Mouse (Mus musculus) myocyte (in vitro differentiated cells): ENCODE data around the gene Prss43. TPM values are rescaled to one million over a fixed set of nuclear protein-coding genes. Genes with fewer than 3 reads are reported as not detected.
"Not testable (repeated sequence)": the region's sequence is repeated elsewhere in the genome, so short reads cannot be mapped to it uniquely, and the experiment has no call there.

Experiments used
- H3K27me3 ChIP-seq: one replicate; pipeline ENCODE4 v1.6.1; 2011; ENCODE audit not compliant: control insufficient read depth, insufficient read depth, insufficient read length
- H3K36me3 ChIP-seq: one replicate; pipeline ENCODE4 v1.6.1; 2011; ENCODE audit not compliant: control insufficient read depth, insufficient read depth
- H3K4me2 ChIP-seq: one replicate; pipeline ENCODE4 v1.6.1; 2011; ENCODE audit warnings: low read depth, control low read depth
- H3K4me3 ChIP-seq: one replicate; pipeline ENCODE4 v1.5.1; 2011; ENCODE audit warnings: mild to moderate bottlenecking, control low read depth, moderate library complexity
- H3K79me2 ChIP-seq: one replicate; pipeline ENCODE4 v1.6.1; 2011; ENCODE audit not compliant: control insufficient read depth, insufficient read depth
- H3ac ChIP-seq: one replicate; pipeline ENCODE4 v1.6.1; 2011; ENCODE audit not compliant: control insufficient read depth, insufficient read length
- CEBPB ChIP-seq: IDR thresholded peaks from 2 replicates; pipeline ENCODE4 v1.6.1; 2011; ENCODE audit warnings: mild to moderate bottlenecking, moderate library complexity; ENCODE audit not compliant: poor library complexity, insufficient read depth, severe bottlenecking
- E2F4 ChIP-seq: IDR thresholded peaks from one replicate; pipeline ENCODE4 v1.6.1; 2011; ENCODE audit warnings: mild to moderate bottlenecking, control low read depth, moderate library complexity; ENCODE audit not compliant: insufficient read depth
- MAX ChIP-seq: IDR thresholded peaks from one replicate; pipeline ENCODE4 v1.6.1; 2011; ENCODE audit warnings: low read depth, mild to moderate bottlenecking, control low read depth
- MYOD1 ChIP-seq, 3 experiments: IDR thresholded peaks; one replicate each; pipeline ENCODE4 v1.6.1; 2011; ENCODE audit warnings: control low read depth in 2 of 3, low read depth in 2 of 3, mild to moderate bottlenecking in 2 of 3, moderate library complexity in 1 of 3; ENCODE audit not compliant: insufficient read length in 2 of 3, control insufficient read depth in 1 of 3
- MYOG ChIP-seq, 3 experiments: IDR thresholded peaks; one replicate each; pipeline ENCODE4 v1.6.1; 2011; ENCODE audit warnings: control low read depth in 2 of 3, low read depth in 2 of 3, mild to moderate bottlenecking in 2 of 3; ENCODE audit not compliant: insufficient read length in 2 of 3, control insufficient read depth in 1 of 3, insufficient read depth in 1 of 3
- POLR2A ChIP-seq: IDR thresholded peaks from one replicate; pipeline ENCODE4 v1.6.1; 2011; ENCODE audit warnings: low read depth, mild to moderate bottlenecking, control low read depth, moderate library complexity; ENCODE audit not compliant: insufficient read length
- POLR2AphosphoS2 ChIP-seq: IDR thresholded peaks from one replicate; pipeline ENCODE4 v1.6.1; 2011; ENCODE audit warnings: low read depth, control low read depth; ENCODE audit not compliant: insufficient read length
- REST ChIP-seq: IDR thresholded peaks from one replicate; pipeline ENCODE4 v1.6.1; 2011; ENCODE audit warnings: mild to moderate bottlenecking, control low read depth, moderate library complexity; ENCODE audit not compliant: insufficient read depth, insufficient read length
- SRF ChIP-seq: IDR thresholded peaks from one replicate; pipeline ENCODE4 v1.6.1; 2011; ENCODE audit warnings: low read depth; ENCODE audit not compliant: control insufficient read depth, insufficient read length
- TCF12 ChIP-seq: IDR thresholded peaks from one replicate; pipeline ENCODE4 v1.6.1; 2011; ENCODE audit warnings: mild to moderate bottlenecking, control low read depth; ENCODE audit not compliant: poor library complexity, insufficient read depth, severe bottlenecking
- TCF3 ChIP-seq: IDR thresholded peaks from one replicate; pipeline ENCODE4 v1.6.1; 2011; ENCODE audit warnings: low read depth, control low read depth; ENCODE audit not compliant: insufficient read length
- USF1 ChIP-seq: IDR thresholded peaks from one replicate; pipeline ENCODE4 v1.6.1; 2011; ENCODE audit warnings: low read depth, mild to moderate bottlenecking, control low read depth, moderate library complexity
- polyA plus RNA-seq: library from polyadenylated mRNA; unstranded; fragments of >200 nt; fragmentation: generic; extraction: Trizol; gene quantifications from one replicate; pipeline ENCODE4 v1.2.1, GENCODE M21; 2012; ENCODE audit warnings: missing spikeins

The Prss43 gene
- polyA plus RNA-seq, 1 experiment, result not detected

DNA sequence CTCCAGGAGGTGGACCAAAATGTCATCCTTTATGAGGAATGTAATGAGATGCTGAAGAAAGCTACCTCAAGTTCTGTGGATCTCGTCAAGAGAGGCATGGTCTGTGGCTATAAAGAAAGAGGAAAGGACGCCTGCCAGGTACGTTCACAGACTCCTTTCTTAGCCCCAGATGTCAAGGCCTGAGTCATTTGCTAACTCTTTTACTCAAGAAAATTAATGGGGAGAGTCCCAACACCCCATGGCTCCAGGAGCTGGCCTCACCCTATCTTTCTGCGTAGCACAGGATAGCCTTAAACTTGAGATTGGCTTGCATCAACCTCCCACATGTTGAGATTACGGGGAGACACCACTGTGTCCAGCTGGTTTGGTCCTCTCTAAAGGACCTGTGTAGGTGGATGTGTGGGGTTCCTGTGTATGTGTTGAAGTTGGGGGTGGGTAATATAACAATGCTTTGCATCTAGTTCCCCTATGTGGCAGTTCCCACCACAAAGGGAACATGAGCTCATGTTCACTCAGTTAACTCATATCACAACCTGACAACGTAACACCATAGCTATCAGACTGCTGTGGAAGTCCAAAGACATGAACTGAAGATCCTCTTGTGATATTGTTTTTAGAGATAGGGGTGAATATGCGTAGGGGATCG, 25.5 kb upstream of the Prss43 start:
- Histone ChIP-seq H3K27me3 (no peaks in the 10 kb centered on the region), H3ac (no peak overlapping the region), H3K79me2 (no peaks in the 10 kb centered on the region), H3K4me3 (no peak overlapping the region), H3K4me2 (no peak overlapping the region), H3K36me3 (no peaks in the 10 kb centered on the region)
- TF ChIP-seq CEBPB (no peak), SRF (no peak), MYOD1 (IDR thresholded peaks at IDR 0.05; ENCODE audit: control insufficient read depth in 1 of 3, insufficient read length in 2 of 3, low read depth in 2 of 3) (no peak), POLR2AphosphoS2 (no peak), USF1 (no peak), E2F4 (no peak), REST (no peak), POLR2A (no peak), MYOG (IDR thresholded peaks at IDR 0.05; ENCODE audit: control insufficient read depth in 1 of 3, insufficient read depth in 1 of 3, insufficient read length in 2 of 3, low read depth in 2 of 3) (no peak), TCF3 (no peak), TCF12 (no peak), MAX (no peak)

DNA sequence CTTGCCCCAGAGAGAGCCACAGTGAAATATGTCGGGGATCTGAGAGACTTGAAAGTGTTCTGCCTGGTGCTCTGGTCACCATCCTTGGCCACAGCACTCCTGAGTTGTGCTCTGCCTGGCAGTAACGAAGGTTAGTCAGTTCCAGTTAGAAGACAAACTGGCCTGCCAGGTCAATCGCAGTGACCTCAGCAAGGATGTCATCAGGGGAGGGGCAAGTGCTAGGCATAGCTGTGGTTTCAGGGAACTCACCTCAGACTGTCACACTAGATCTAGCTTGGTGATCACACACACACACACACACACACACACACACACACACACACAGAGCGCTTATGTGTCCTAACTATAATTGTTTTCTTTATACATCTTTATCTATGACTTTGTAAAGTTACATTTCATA, 23.2 kb upstream of the Prss43 start:
- Histone ChIP-seq H3K4me3 (no peak overlapping the region), H3K36me3 (no peaks in the 10 kb centered on the region), H3K4me2 (no peak overlapping the region), H3K79me2 (no peaks in the 10 kb centered on the region), H3K27me3 (no peaks in the 10 kb centered on the region), H3ac (no peak overlapping the region)
- TF ChIP-seq SRF (no peak), MAX (no peak), TCF12 (no peak), CEBPB (no peak), POLR2AphosphoS2 (no peak), REST (no peak), MYOG (IDR thresholded peaks at IDR 0.05; ENCODE audit: control insufficient read depth in 1 of 3, insufficient read depth in 1 of 3, insufficient read length in 2 of 3, low read depth in 2 of 3) (no peak), POLR2A (no peak), USF1 (no peak), MYOD1 (IDR thresholded peaks at IDR 0.05; ENCODE audit: control insufficient read depth in 1 of 3, insufficient read length in 2 of 3, low read depth in 2 of 3) (no peak), E2F4 (no peak), TCF3 (no peak)

DNA sequence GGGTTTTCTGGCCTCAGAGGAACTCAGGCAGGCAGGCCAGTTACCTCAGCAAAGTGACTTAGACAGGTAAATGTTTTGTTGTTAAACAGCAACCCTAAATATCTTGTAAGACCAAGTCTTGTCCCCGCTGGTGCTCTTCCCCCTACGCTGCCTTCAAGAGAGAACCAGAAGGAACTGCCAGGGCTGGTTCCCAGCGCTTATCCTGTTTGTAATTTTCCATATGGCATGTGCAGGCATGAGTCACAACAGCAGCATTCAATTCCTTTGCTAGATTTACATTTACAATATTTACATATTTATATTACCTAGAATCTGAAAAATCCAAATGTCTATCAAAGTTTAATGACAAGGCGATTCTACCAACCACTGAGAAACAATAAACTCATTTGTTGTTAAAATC, 16.4 kb upstream of the Prss43 start:
- Histone ChIP-seq H3K4me3 (no peak overlapping the region), H3K27me3 (no peaks in the 10 kb centered on the region), H3K4me2 (no peak overlapping the region), H3K79me2 (no peaks in the 10 kb centered on the region), H3K36me3 (no peaks in the 10 kb centered on the region), H3ac (no peak overlapping the region)
- TF ChIP-seq TCF3 (no peak), REST (no peak), POLR2AphosphoS2 (no peak), POLR2A (no peak), MAX (no peak), SRF (no peak), TCF12 (no peak), CEBPB (no peak), MYOG (IDR thresholded peaks at IDR 0.05; ENCODE audit: control insufficient read depth in 1 of 3, insufficient read depth in 1 of 3, insufficient read length in 2 of 3, low read depth in 2 of 3) (no peak), E2F4 (no peak), USF1 (no peak), MYOD1 (IDR thresholded peaks at IDR 0.05; ENCODE audit: control insufficient read depth in 1 of 3, insufficient read length in 2 of 3, low read depth in 2 of 3) (no peak)

DNA sequence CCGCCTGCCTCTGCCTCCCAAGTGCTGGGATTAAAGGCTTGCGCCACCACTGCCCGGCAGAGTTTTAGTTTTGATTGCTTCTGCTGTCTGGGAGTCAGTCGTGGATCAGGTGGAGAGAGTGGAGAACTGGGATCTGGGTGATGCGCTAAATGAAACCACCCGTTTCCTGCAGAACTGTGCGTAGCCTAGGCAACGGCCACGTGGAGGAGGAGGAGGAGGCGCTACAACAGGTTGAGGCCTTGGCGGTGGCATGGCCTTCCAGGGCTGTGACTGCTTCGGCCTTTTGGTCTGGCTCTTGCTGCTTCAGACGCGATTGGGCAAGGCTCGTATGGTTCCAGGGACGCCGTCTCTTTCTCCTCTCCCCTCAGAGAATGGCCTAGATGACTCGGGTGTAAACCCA, 12.7 kb upstream of the Prss43 start, which contains the start of gene Prss44:
Prss44 (plus strand) TSS at position 206 of the 400 bp plus-strand sequence.
- H3ac ChIP-seq, result no peak within 1 kb of the TSS
- no peak for TF ChIP-seq POLR2A
- no peak for TF ChIP-seq USF1
- TF ChIP-seq TCF3, result no peak

DNA sequence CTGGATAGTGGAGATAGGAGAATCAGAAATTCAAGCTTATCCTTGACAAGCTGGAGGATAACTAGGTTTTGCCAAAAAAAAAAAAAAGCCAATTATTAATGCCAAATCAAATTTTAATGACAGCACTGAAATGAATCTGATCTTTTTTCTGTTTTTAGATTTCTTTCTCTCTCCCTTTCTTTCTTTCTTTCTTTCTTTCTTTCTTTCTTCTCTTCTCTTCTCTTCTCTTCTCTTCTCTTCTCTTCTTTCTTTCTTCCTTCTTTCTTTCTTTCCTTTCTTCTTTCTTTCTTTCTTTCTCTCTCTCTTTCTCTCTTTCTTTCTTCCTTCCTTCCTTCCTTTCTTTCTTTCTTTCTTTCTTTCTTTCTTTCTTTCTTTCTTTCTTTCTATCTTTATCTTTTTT, 5.9 kb upstream of the Prss43 start:
- H3K4me2 ChIP-seq, H3ac ChIP-seq, H3K36me3 ChIP-seq, H3K4me3 ChIP-seq, H3K79me2 ChIP-seq: not testable (repeated sequence)
- peaks cover 44% of the 10 kb centered on the region for H3K27me3 ChIP-seq

More for the DNA sequence above, 12.7 kb upstream of the Prss43 start, which contains the start of gene Prss44:
- peaks cover 18% of the 10 kb centered on the region for H3K27me3 ChIP-seq
- H3K79me2 ChIP-seq, result no peaks in the 10 kb centered on the region
- no peaks in the 10 kb centered on the region for H3K36me3 ChIP-seq
- H3K4me2 ChIP-seq, result no peak within 1 kb of the TSS
- H3K4me3 ChIP-seq, result no peak within 1 kb of the TSS
